Mouse (Mus musculus): ENCODE data around the gene Rabep1. TPM values are rescaled to one million over a fixed set of nuclear protein-coding genes. Genes with fewer than 3 reads are reported as not detected.
A peak's percentile ranks its signal among the peaks of the same experiment; 100 is the strongest.

Rabep1 gene
- polyA plus RNA-seq, 1 experiment from 2014 or later, result 44.2 TPM

DNA sequence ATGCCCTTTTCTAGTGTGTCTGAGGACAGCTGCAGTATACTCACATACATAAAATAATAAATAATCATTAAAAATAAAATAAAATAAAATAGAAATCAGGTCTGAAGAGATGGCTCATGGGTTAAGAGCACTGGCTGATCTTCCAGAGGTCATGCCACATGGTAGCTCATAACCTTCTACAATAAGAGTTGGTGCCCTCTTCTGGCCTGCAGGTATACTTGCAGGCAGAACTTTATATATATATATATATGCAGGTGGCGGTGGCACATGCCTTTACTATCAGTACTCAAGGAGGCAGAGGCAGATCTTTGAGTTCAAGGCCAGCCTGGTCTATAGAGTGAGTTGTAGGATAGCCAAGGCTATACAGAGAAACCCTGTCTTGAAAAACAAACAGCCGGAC, 18.4 kb upstream of the Rabep1 start:
- Histone ChIP-seq H3K27me3 (ENCODE audit: control insufficient read depth, insufficient read depth, low read length) (no peaks in the 10 kb centered on the region), H3K4me1 (ENCODE audit: control insufficient read depth, insufficient read depth, low read length) (no peaks in the 10 kb centered on the region; the same call in 1 of the 2 replicates), H3K36me3 (ENCODE audit: control insufficient read depth, insufficient read depth, low read length) (no peaks in the 10 kb centered on the region), H3K4me2 (no peak overlapping the region), H3K27ac (ENCODE audit: low read depth, low read length) (no peak overlapping the region), H3K9ac (ENCODE audit: low read length) (no peak overlapping the region), H3K4me3 (ENCODE audit: low read depth, low read length) (no peak overlapping the region), H3K9me3 (ENCODE audit: control insufficient read depth, low read length) (no peaks in the 10 kb centered on the region)
- DNase-seq (ENCODE audit: low spot score, missing footprints) (no peak), ATAC-seq (ENCODE audit: low FRiP score) (no peak)
- WGBS, result 89% methylated on average over 2 of the region's 2 CpGs

DNA sequence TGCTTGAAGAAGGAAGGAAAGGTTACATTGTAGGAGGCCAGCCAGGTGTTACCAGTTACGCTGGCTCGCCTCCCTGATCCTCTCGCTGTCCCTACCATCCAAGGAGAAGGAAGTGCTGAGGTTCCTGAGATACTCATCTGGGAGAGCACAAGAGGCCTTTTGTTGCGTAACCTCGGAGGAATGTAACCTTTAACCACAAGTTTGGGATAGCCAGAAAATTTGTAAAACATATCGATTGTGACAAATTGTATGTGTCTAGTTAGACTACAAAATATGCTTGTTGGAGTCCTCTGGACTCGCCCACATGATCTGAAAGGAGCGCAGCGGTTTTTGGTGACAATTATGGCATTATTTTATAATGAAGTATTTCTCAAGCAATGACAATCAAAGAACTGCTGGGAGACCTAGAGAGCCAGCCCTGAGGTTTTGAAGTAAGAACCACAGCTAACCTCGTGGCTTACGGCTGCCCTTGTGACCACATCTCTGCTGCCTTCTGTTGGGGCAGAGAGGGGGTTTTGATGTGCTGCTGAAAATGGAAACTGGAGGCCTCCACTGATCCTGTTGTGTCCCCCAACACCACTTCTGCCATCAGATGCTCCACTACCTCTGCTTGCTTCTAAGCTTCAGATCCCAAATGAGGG, 15.5 kb upstream of the Rabep1 start:
- ATAC-seq (ENCODE audit: low FRiP score) (no peak), DNase-seq (ENCODE audit: low spot score, missing footprints) (no peak)
- 87% methylated on average over 11 of the region's 11 CpGs for WGBS

DNA sequence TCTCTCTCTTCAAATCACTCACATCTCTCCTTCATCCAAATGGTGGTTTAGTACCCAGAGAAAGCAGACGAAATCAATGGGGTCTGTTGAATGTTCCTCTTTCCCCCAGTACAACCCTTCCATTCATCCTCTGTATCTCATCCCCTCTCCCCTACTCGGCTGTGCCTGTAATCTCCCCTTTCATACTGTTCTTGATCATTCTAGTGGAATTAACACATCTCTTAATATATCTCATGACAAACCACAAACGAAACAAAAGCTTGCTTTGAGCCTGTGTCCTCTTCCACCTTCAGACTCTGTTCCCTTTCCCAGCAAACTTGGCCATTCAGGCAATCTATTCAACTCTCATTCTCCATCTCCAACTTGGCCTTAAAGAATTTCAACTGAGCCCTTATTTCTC, 13.4 kb upstream of the Rabep1 start:
- ATAC-seq (ENCODE audit: low FRiP score) (no peak), DNase-seq (ENCODE audit: low spot score, missing footprints) (no peak)
- H3K4me3 ChIP-seq (ENCODE audit: low read depth, low read length), result no peak overlapping the region
- no peak overlapping the region for H3K4me2 ChIP-seq
- no peaks in the 10 kb centered on the region for H3K27me3 ChIP-seq (ENCODE audit: control insufficient read depth, insufficient read depth, low read length)
- no peaks in the 10 kb centered on the region for H3K36me3 ChIP-seq (ENCODE audit: control insufficient read depth, insufficient read depth, low read length)
- no peak overlapping the region for H3K9ac ChIP-seq (ENCODE audit: low read length)
- 51% methylated on average over 3 of the region's 3 CpGs for WGBS
- H3K4me1 ChIP-seq (ENCODE audit: control insufficient read depth, insufficient read depth, low read length), result no peaks in the 10 kb centered on the region
- H3K27ac ChIP-seq (ENCODE audit: low read depth, low read length), result no peak overlapping the region
- peaks cover 3% of the 10 kb centered on the region; the same call in 1 of the 2 replicates for H3K9me3 ChIP-seq (ENCODE audit: control insufficient read depth, low read length)

More for the DNA sequence above, 15.5 kb upstream of the Rabep1 start:
- no peak overlapping the region for H3K27ac ChIP-seq (ENCODE audit: low read depth, low read length)
- no peak overlapping the region for H3K4me3 ChIP-seq (ENCODE audit: low read depth, low read length)
- no peaks in the 10 kb centered on the region for H3K27me3 ChIP-seq (ENCODE audit: control insufficient read depth, insufficient read depth, low read length)
- H3K9me3 ChIP-seq (ENCODE audit: control insufficient read depth, low read length), result peaks cover 3% of the 10 kb centered on the region; the same call in 1 of the 2 replicates
- no peaks in the 10 kb centered on the region for H3K36me3 ChIP-seq (ENCODE audit: control insufficient read depth, insufficient read depth, low read length)
- no peaks in the 10 kb centered on the region for H3K4me1 ChIP-seq (ENCODE audit: control insufficient read depth, insufficient read depth, low read length)
- no peak overlapping the region for H3K4me2 ChIP-seq
- no peak overlapping the region for H3K9ac ChIP-seq (ENCODE audit: low read length)

DNA sequence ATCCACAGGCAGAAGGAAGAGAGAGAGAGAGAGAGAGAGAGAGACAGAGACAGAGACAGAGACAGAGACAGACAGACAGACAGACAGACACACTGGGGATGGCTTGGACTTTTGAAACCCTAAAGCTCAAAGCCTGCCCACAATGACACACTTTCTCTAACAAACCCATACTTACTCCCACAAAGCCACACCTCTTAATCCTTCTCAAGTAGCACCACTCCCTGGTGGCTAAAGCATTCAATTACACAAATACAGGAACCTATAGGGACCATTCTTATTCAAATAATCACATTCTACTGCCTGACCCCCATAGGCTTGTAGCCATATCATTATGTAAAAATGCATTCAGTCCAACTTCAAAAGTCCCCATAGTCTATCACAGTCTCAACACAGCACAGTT, 11.2 kb upstream of the Rabep1 start:
- H3K4me1 ChIP-seq (ENCODE audit: control insufficient read depth, insufficient read depth, low read length), result no peaks in the 10 kb centered on the region
- DNase-seq (ENCODE audit: low spot score, missing footprints) (peak; percentile 44), ATAC-seq (ENCODE audit: low FRiP score) (no peak)
- no peak overlapping the region for H3K4me2 ChIP-seq
- no peak overlapping the region for H3K4me3 ChIP-seq (ENCODE audit: low read depth, low read length)
- H3K36me3 ChIP-seq (ENCODE audit: control insufficient read depth, insufficient read depth, low read length), result no peaks in the 10 kb centered on the region
- no peak overlapping the region for H3K9ac ChIP-seq (ENCODE audit: low read length)
- H3K9me3 ChIP-seq (ENCODE audit: control insufficient read depth, low read length), result peaks cover 3% of the 10 kb centered on the region; the same call in 1 of the 2 replicates
- no peaks in the 10 kb centered on the region for H3K27me3 ChIP-seq (ENCODE audit: control insufficient read depth, insufficient read depth, low read length)
- H3K27ac ChIP-seq (ENCODE audit: low read depth, low read length), result no peak overlapping the region

DNA sequence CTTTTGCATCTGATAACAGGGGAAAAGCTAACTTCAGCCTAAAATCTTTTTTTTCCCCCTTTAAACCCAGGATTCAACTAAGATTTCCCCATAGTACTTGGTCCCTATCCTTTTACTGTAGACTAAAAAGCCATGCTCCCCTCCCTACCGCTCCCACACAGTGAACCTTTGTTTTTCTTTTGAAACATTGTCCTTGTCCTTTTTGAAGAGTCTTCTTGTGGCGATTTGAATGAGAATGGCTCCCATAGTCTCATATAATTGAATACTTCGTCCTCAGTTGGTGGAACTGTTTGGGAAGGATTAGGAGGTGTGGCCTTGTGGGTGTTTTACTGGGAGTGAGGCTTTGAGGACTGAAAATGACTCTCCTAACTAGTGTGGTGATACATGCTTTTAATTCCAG, 10.7 kb upstream of the Rabep1 start:
- no peaks in the 10 kb centered on the region for H3K27me3 ChIP-seq (ENCODE audit: control insufficient read depth, insufficient read depth, low read length)
- no peak overlapping the region for H3K9ac ChIP-seq (ENCODE audit: low read length)
- H3K27ac ChIP-seq (ENCODE audit: low read depth, low read length), result no peak overlapping the region
- 67% methylated on average over 3 of the region's 3 CpGs for WGBS
- ATAC-seq (ENCODE audit: low FRiP score) (no peak), DNase-seq (ENCODE audit: low spot score, missing footprints) (peak; percentile 19)
- no peaks in the 10 kb centered on the region for H3K4me1 ChIP-seq (ENCODE audit: control insufficient read depth, insufficient read depth, low read length)
- no peak overlapping the region for H3K4me3 ChIP-seq (ENCODE audit: low read depth, low read length)
- no peak overlapping the region for H3K4me2 ChIP-seq
- H3K36me3 ChIP-seq (ENCODE audit: control insufficient read depth, insufficient read depth, low read length), result no peaks in the 10 kb centered on the region
- peaks cover 3% of the 10 kb centered on the region; the same call in 1 of the 2 replicates for H3K9me3 ChIP-seq (ENCODE audit: control insufficient read depth, low read length)

DNA sequence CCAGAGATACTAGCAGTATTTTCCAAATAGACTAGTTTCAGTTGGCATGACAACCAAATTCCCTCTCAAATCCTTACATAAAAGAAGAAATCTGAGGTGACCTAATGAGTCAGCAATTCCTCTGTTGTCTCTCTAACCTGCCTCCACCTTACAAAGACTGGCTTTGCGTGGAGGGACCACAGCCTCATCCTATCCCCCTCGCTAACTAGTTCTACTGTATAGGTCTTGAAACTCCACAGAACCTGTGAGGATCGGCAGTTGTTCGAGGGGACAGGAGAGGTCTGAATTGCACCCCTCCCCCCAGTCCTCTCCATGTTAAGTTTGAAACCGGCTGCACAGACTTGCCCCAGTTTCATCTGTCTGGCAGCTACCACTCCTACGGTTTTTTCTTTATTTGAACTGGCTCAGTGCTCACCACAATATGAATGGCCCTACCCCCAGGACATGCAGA, 9.2 kb upstream of the Rabep1 start:
- Histone ChIP-seq H3K27ac (ENCODE audit: low read depth, low read length) (no peak overlapping the region), H3K27me3 (ENCODE audit: control insufficient read depth, insufficient read depth, low read length) (no peaks in the 10 kb centered on the region), H3K9me3 (ENCODE audit: control insufficient read depth, low read length) (peaks cover 3% of the 10 kb centered on the region; the same call in 1 of the 2 replicates), H3K36me3 (ENCODE audit: control insufficient read depth, insufficient read depth, low read length) (no peaks in the 10 kb centered on the region), H3K4me2 (no peak overlapping the region), H3K9ac (ENCODE audit: low read length) (no peak overlapping the region), H3K4me1 (ENCODE audit: control insufficient read depth, insufficient read depth, low read length) (no peaks in the 10 kb centered on the region), H3K4me3 (ENCODE audit: low read depth, low read length) (no peak overlapping the region)
- no peak for DNase-seq (ENCODE audit: low spot score, missing footprints)
- ATAC-seq (ENCODE audit: low FRiP score), result no peak
- WGBS, result 69% methylated on average over 6 of the region's 6 CpGs

DNA sequence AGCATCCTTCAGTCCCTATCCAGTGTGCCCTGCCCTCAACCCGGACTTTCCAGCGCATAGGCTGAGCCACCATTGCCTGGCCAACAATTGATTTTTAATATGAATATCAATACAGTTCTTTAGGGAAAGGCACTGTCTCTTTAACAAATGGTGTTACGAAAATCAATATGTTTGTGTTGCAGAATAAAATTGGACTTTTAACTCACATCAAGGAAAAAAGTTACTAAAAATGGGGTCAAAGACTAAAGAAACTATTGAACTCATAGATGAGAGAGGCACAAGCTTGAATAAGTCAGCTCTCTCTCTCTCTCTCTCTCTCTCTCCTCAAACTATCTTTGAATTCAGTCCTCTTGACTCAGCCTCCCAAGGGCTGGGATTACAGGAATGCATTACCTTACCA, 7.5 kb upstream of the Rabep1 start:
- Histone ChIP-seq H3K9ac (ENCODE audit: low read length) (no peak overlapping the region), H3K4me3 (ENCODE audit: low read depth, low read length) (no peak overlapping the region), H3K9me3 (ENCODE audit: control insufficient read depth, low read length) (peaks cover 3% of the 10 kb centered on the region; the same call in 1 of the 2 replicates), H3K27ac (ENCODE audit: low read depth, low read length) (no peak overlapping the region), H3K4me2 (no peak overlapping the region), H3K4me1 (ENCODE audit: control insufficient read depth, insufficient read depth, low read length) (no peaks in the 10 kb centered on the region), H3K36me3 (ENCODE audit: control insufficient read depth, insufficient read depth, low read length) (no peaks in the 10 kb centered on the region), H3K27me3 (ENCODE audit: control insufficient read depth, insufficient read depth, low read length) (no peaks in the 10 kb centered on the region)
- ATAC-seq (ENCODE audit: low FRiP score) (no peak), DNase-seq (ENCODE audit: low spot score, missing footprints) (no peak)
- 91% methylated on average over 3 of the region's 3 CpGs for WGBS

DNA sequence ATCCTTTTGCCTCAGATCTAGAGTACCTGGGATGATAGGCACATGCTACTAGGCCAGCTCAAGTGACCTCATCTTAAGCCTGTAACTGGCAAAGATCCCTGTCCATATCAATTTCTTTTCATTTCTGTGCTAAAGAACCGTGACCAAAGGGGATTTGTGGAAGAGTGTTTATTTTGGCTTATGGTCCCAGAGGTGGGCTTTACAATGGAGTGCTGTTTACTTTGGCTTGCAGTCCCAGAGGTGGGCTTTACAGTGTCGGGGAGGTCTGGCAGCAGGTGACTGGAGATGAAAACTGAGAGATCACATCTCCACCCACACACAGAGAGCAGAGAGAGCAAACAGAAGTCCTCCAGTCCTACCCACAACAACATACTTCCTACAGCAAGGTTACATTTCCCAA, 6.0 kb upstream of the Rabep1 start:
- H3K9me3 ChIP-seq (ENCODE audit: control insufficient read depth, low read length), result peaks cover under 1% of the 10 kb centered on the region; the same call in 1 of the 2 replicates
- whole genome bisulfite sequencing, result 56% methylated on average over 2 of the region's 2 CpGs
- H3K27ac ChIP-seq (ENCODE audit: low read depth, low read length), result no peak overlapping the region
- DNase-seq (ENCODE audit: low spot score, missing footprints) (peak; percentile 33), ATAC-seq (ENCODE audit: low FRiP score) (no peak)
- H3K4me3 ChIP-seq (ENCODE audit: low read depth, low read length), result no peak overlapping the region
- no peaks in the 10 kb centered on the region for H3K4me1 ChIP-seq (ENCODE audit: control insufficient read depth, insufficient read depth, low read length)
- no peak overlapping the region for H3K9ac ChIP-seq (ENCODE audit: low read length)
- no peaks in the 10 kb centered on the region for H3K27me3 ChIP-seq (ENCODE audit: control insufficient read depth, insufficient read depth, low read length)
- H3K4me2 ChIP-seq, result no peak overlapping the region
- no peaks in the 10 kb centered on the region for H3K36me3 ChIP-seq (ENCODE audit: control insufficient read depth, insufficient read depth, low read length)

DNA sequence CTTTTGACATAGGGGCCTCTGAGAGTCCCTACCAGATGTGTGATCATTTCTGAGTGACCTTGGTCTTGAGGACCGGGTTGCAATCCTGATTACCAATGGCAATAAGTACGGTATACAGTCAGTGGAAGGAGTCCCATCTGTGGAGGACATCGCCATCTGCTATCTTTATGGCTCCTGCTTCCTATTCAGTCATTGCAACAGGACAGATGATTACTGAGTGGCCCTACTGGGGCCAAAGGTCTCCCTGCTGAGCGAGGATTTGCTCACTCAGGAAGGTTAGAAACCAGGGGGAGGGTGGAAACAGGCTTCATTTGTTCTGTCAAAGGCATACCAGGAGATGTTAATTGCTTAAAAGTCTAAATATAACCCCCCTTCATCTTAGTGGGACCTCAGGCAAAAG, 1.6 kb upstream of the Rabep1 start:
- H3K4me1 ChIP-seq (ENCODE audit: control insufficient read depth, insufficient read depth, low read length), result peaks cover 17% of the 10 kb centered on the region
- H3K9ac ChIP-seq (ENCODE audit: low read length), result no peak overlapping the region
- H3K27ac ChIP-seq (ENCODE audit: low read depth, low read length), result no peak overlapping the region
- no peaks in the 10 kb centered on the region for H3K9me3 ChIP-seq (ENCODE audit: control insufficient read depth, low read length)
- 62% methylated on average over 4 of the region's 4 CpGs for WGBS
- H3K27me3 ChIP-seq (ENCODE audit: control insufficient read depth, insufficient read depth, low read length), result no peaks in the 10 kb centered on the region
- H3K36me3 ChIP-seq (ENCODE audit: control insufficient read depth, insufficient read depth, low read length), result no peaks in the 10 kb centered on the region
- no peak overlapping the region for H3K4me3 ChIP-seq (ENCODE audit: low read depth, low read length)
- DNase-seq (ENCODE audit: low spot score, missing footprints), result peak; percentile 65
- no peak overlapping the region for H3K4me2 ChIP-seq
- no peak for ATAC-seq (ENCODE audit: low FRiP score)

All from midbrain, embryonic 11.5 days (tissue).